Mouse (Mus musculus): ENCODE results near the gene Ubd.
"Not testable (repeated sequence)": the region's sequence is repeated elsewhere in the genome, so short reads cannot be mapped to it uniquely, and the experiment has no call there.

Ubd gene

GRCm38 (mm10) chr17:37193656-37194055, at the start of gene Ubd:
Gene Ubd, plus strand, starts transcription at chr17:37193892.
- no peak for DNase-seq (ENCODE audit: low read depth, low spot score)

GRCm38 (mm10) chr17:37161394-37161793, 32.3 kb upstream of the Ubd start, which contains the start of gene Olfr93:
Gene Olfr93, minus strand, starts transcription at chr17:37161494.
- no peak for DNase-seq (ENCODE audit: low read depth, low spot score)

GRCm38 (mm10) chr17:37185474-37185873, 8.2 kb upstream of the Ubd start:
- no peak for DNase-seq (ENCODE audit: low read depth, low spot score)

- no peak for DNase-seq (ENCODE audit: low read depth, low spot score)
Measured at GRCm38 (mm10) chr17:37190711-37191110, 3.0 kb upstream of the Ubd start.

- DNase-seq (ENCODE audit: low read depth, low spot score), result no peak
Measured at GRCm38 (mm10) chr17:37193032-37193431, 660 bp upstream of the Ubd start.

- no peak for DNase-seq (ENCODE audit: low read depth, low spot score)
Measured at GRCm38 (mm10) chr17:37194782-37195181, 1.1 kb downstream of the Ubd start.

- no peak for DNase-seq (ENCODE audit: low read depth, low spot score)
Measured at GRCm38 (mm10) chr17:37196845-37197724, 3.4 kb downstream of the Ubd start.

GRCm38 (mm10) chr17:37200894-37201293, 7.2 kb downstream of the Ubd start, which contains the start of gene Olfr94:
Gene Olfr94, minus strand, starts transcription at chr17:37200994.
- no peak for DNase-seq (ENCODE audit: low read depth, low spot score)

- DNase-seq (ENCODE audit: low read depth, low spot score), result peak; percentile 70
Measured at GRCm38 (mm10) chr17:37203206-37203916, 9.7 kb downstream of the Ubd start.

- no peak for DNase-seq (ENCODE audit: low read depth, low spot score)
Measured at GRCm38 (mm10) chr17:37203917-37204236, 10.2 kb downstream of the Ubd start.

GRCm38 (mm10) chr17:37210884-37211768, 17.4 kb downstream of the Ubd start:
- no peak for DNase-seq (ENCODE audit: low read depth, low spot score)

GRCm38 (mm10) chr17:37213018-37213417, 19.3 kb downstream of the Ubd start, which contains the start of gene Olfr95:
Gene Olfr95, minus strand, starts transcription at chr17:37213118.
- DNase-seq (ENCODE audit: low read depth, low spot score), result no peak

- no peak for DNase-seq (ENCODE audit: low read depth, low spot score)
Measured at GRCm38 (mm10) chr17:37218486-37218885, 24.8 kb downstream of the Ubd start.

GRCm38 (mm10) chr17:37219846-37220245, 26.2 kb downstream of the Ubd start, which contains the start of gene Olfr96:
Gene Olfr96, plus strand, starts transcription at chr17:37220146.
- DNase-seq (ENCODE audit: low read depth, low spot score), result no peak

GRCm38 (mm10) chr17:37221879-37222278, 28.2 kb downstream of the Ubd start:
- no peak for DNase-seq (ENCODE audit: low read depth, low spot score)

- not testable (repeated sequence) for DNase-seq (ENCODE audit: low read depth, low spot score)
Measured at GRCm38 (mm10) chr17:37237230-37237629, 43.5 kb downstream of the Ubd start, which contains the start of gene Olfr97. Gene Olfr97, minus strand, starts transcription at chr17:37237330.

- DNase-seq (ENCODE audit: low read depth, low spot score), result no peak
Measured at GRCm38 (mm10) chr17:37242198-37242597, 48.5 kb downstream of the Ubd start.

All from CD4-positive helper T cell, adult 2 months (primary cell).